Mouse (Mus musculus): ENCODE data around the gene Gbe1.

- TF ChIP-seq ZNF384 (IDR thresholded peaks at IDR 0.05; ENCODE audit: low read depth, low read length) = no peak
- no peak for TF ChIP-seq ZC3H11A (IDR thresholded peaks at IDR 0.05; ENCODE audit: borderline replicate concordance, low read depth, low read length)
These were observed 30.7 kb downstream of the Gbe1 start for GRCm38 (mm10) chr16:70344496-70344895.
